Mouse (Mus musculus) liver, adult 2 months (tissue): Measurements from ENCODE around the gene Ggact.

Experiments
- CTCF ChIP-seq: fragments of 200-500 bp; IDR thresholded peaks from 2 replicates; pipeline ENCODE4 v1.5.1; 2011; ENCODE audit warnings: low read depth, low read length, control low read depth
- POLR2A ChIP-seq: fragments of 200-500 bp; IDR thresholded peaks from 2 replicates; pipeline ENCODE4 v1.6.1; 2011; ENCODE audit warnings: low read length, control low read depth; ENCODE audit not compliant: insufficient read depth; ENCODE audit errors: extremely low read depth

DNA sequence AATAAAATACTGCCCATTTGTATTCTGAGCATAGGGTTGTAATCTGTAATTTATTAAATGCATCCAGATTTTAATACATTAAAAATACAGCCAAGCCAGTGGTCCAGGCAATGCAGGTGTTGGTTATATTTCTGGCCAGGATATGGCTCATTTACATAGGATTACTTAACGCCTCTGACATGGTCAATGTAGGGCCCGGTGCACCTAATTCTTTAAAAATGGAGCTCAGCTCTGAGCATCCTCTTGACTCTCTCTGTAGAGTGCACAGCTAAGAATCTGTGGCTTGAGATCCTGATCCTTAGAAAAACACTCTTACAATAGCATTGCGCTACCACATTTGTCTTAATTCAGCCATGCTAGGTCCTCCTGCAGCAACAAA is 29.9 kb upstream of the Ggact start:
- TF ChIP-seq CTCF (no peak), POLR2A (no peak)
